Mouse (Mus musculus) lung, postnatal 0 days (tissue): ENCODE data around the gene Sox5. TPM values are rescaled to one million over a fixed set of nuclear protein-coding genes. Genes with fewer than 3 reads are reported as not detected.

Experiments
- ATAC-seq: fragments of 200-750 bp; cut with Nextera tagmentation; 2 replicates; pipeline ENCODE4 v1.8.0; 2017; ENCODE audit warnings: moderate library complexity
- DNase-seq: peaks from one replicate; pipeline ENCODE4 v3.0.0-alpha.2; 2016; ENCODE audit warnings: low spot score
- H3K27ac ChIP-seq: fragments of 300-500 bp; sonication (generic); 2 replicates; pipeline ENCODE4 v1.5.1; 2014; ENCODE audit warnings: antibody characterized with exemption, mild to moderate bottlenecking, low read length, mixed read lengths
- H3K27me3 ChIP-seq: fragments of 300-500 bp; sonication (generic); replicated peaks from 2 replicates; pipeline ENCODE4 v1.6.1; 2014; ENCODE audit warnings: low read length, mixed read lengths; ENCODE audit not compliant: insufficient read depth
- H3K36me3 ChIP-seq: fragments of 300-500 bp; sonication (generic); 2 replicates; pipeline ENCODE4 v1.6.1; 2014; ENCODE audit warnings: low read length, mixed read lengths; ENCODE audit not compliant: insufficient read depth
- H3K4me1 ChIP-seq: fragments of 300-500 bp; sonication (generic); 2 replicates; pipeline ENCODE4 v1.6.1; 2014; ENCODE audit warnings: antibody characterized with exemption, low read depth, low read length, mixed read lengths; ENCODE audit not compliant: insufficient read depth
- H3K4me2 ChIP-seq: fragments of 300-500 bp; sonication (generic); replicated peaks from 2 replicates; pipeline ENCODE4 v1.6.1; 2014; ENCODE audit warnings: low read depth, mild to moderate bottlenecking, low read length, moderate library complexity, mixed read lengths
- H3K4me3 ChIP-seq: fragments of 300-500 bp; sonication (generic); 2 replicates; pipeline ENCODE4 v1.5.1; 2014; ENCODE audit warnings: low read depth, low read length
- H3K9ac ChIP-seq: fragments of 300-500 bp; sonication (generic); replicated peaks from 2 replicates; pipeline ENCODE4 v1.6.1; 2014; ENCODE audit warnings: low read depth, mild to moderate bottlenecking
- H3K9me3 ChIP-seq: fragments of 300-500 bp; sonication (generic); 2 replicates; pipeline ENCODE4 v1.6.1; 2016; ENCODE audit warnings: low read length, mixed read lengths
- CTCF ChIP-seq: IDR thresholded peaks from 2 replicates; pipeline ENCODE4 v1.5.1; 2016; ENCODE audit warnings: antibody characterized with exemption, mild to moderate bottlenecking
- EP300 ChIP-seq: IDR thresholded peaks from 2 replicates; pipeline ENCODE4 v1.6.1; 2016; ENCODE audit warnings: antibody characterized with exemption, mild to moderate bottlenecking, control low read depth
- WGBS: fragments of 180-500 bp; shearing (Covaris S2); extraction: QIAGEN DNeasy Blood & Tissue Kit; methylation state at CpG from one replicate; pipeline ENCODE4 v1.1.7; 2014; 5-methylcytosine and 5-hydroxymethylcytosine counted together
- polyA plus RNA-seq: library from polyadenylated mRNA; unstranded; fragments of >200 nt; fragmentation: Nextera tagmentation; extraction: Ambion mirVana; gene quantifications from 2 replicates; pipeline ENCODE4 v1.2.1, GENCODE M21; 2015

Gene Sox5
- polyA plus RNA-seq, 1 experiment from 2014 or later = 9.8 TPM

DNA sequence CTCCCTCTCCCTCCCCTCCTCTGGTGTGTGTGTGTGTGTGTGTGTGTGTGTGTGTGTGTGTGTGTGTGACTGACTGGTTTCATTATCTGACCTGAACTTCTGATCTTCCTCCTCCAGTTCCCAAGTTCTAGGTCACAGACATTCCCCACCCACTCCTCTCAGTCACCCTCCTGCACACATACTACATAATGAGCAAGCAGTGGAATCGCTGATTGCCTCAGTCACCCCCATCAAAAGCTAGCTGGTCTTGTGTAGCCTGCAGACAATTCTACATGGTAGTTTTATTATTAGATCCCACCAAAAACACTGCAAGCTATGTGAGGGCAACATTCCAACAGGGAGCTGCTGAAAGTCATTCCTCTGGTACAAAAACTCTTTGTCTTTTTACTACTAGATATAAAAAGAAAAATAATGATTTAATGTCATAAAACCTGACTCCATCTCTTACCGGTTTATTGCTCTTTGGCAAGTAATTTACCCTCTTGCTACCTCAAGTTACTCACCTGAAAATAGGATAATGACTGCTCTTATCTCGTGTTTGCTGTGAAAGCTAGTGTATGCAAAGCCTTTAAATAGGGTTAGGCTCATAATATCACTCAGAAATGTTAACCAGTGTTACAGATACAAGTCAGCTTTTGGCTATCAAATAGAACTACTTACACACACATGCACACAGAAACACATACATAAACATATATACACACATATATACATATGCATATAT lies 733.4 kb downstream of the Sox5 start:
- Histone ChIP-seq H3K27ac (no peak overlapping the region), H3K27me3 (no peaks in the 10 kb centered on the region), H3K4me1 (no peaks in the 10 kb centered on the region), H3K4me2 (no peak overlapping the region), H3K9me3 (no peaks in the 10 kb centered on the region), H3K9ac (no peak overlapping the region), H3K4me3 (no peak overlapping the region), H3K36me3 (no peaks in the 10 kb centered on the region)
- no peak for DNase-seq
- ATAC-seq = no peak
- no peak for TF ChIP-seq EP300
- no peak for TF ChIP-seq CTCF
- 70% methylated on average over 3 of the region's 3 CpGs for WGBS

DNA sequence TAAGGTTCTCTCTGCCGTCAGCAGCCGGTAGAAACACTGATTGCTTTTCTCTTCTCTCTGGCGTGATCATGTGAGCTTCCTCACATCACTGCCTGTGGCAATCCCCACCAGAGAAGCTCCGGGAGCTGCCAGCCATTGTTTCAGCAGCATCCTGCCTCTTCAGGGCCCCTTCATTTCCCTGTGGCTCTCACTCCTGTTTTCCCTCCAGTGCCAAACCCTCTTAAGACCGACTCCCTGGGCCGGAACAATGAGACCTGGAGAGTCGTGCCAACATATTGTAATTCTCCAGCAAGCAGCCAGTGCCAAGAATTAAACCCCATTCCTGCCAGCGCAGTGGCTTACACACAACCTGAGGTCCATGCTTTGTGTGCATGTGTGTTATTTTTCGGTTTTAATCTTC lies 736.3 kb downstream of the Sox5 start:
- ATAC-seq = peak; percentile 70
- H3K4me2 ChIP-seq = 0 out of 2 replicates have a peak overlapping the region, but pooled peaks have one; percentile 11
- WGBS = 27% methylated on average over 9 of the region's 9 CpGs

DNA sequence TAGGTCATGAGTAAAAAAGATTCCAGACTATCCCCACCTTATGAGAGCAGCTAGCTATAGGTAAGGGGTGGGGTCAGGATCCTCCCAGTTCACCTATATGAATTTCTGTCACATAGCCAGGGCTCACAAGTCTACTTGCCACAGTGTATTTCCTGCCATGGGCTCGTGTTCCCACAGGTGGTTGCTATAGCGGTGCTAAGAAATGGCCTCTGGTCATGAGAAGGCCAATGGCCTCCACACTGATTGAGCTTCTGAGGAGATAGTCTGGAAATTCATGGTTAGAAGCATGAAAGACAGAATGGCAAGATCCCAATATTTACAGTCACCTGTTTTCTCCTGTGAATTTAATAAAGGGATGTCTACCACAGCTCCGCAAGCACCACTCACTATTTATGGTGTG lies 737.4 kb downstream of the Sox5 start:
- no peaks in the 10 kb centered on the region for H3K27me3 ChIP-seq
- H3K27ac ChIP-seq = no peak overlapping the region
- H3K4me2 ChIP-seq = no peak overlapping the region
- no peak for DNase-seq
- no peaks in the 10 kb centered on the region for H3K4me1 ChIP-seq
- TF ChIP-seq CTCF (no peak), EP300 (no peak)
- no peak overlapping the region for H3K9ac ChIP-seq
- no peaks in the 10 kb centered on the region for H3K9me3 ChIP-seq
- H3K36me3 ChIP-seq = no peaks in the 10 kb centered on the region
- no peak for ATAC-seq
- H3K4me3 ChIP-seq = no peak overlapping the region
- WGBS = 82% methylated on average over 3 of the region's 3 CpGs

More for the DNA sequence above, 736.3 kb downstream of the Sox5 start:
- Histone ChIP-seq H3K4me1 (no peaks in the 10 kb centered on the region), H3K27me3 (no peaks in the 10 kb centered on the region), H3K9me3 (no peaks in the 10 kb centered on the region), H3K36me3 (no peaks in the 10 kb centered on the region), H3K9ac (no peak overlapping the region), H3K4me3 (no peak overlapping the region), H3K27ac (no peak overlapping the region)
- peak; percentile 76 for DNase-seq
- TF ChIP-seq CTCF (no peak), EP300 (no peak)

- H3K4me1 ChIP-seq = no peaks in the 10 kb centered on the region
- DNase-seq (peak; percentile 61), ATAC-seq (0 out of 2 replicates have a peak, but pooled peaks have one; percentile 39)
- no peak overlapping the region for H3K4me3 ChIP-seq
- no peaks in the 10 kb centered on the region for H3K36me3 ChIP-seq
- no peaks in the 10 kb centered on the region for H3K9me3 ChIP-seq
- H3K4me2 ChIP-seq = no peak overlapping the region
- H3K9ac ChIP-seq = no peak overlapping the region
- H3K27me3 ChIP-seq = no peaks in the 10 kb centered on the region
- 47% methylated on average over 5 of the region's 5 CpGs for WGBS
- no peak for TF ChIP-seq CTCF
- TF ChIP-seq EP300 = no peak
- H3K27ac ChIP-seq = no peak overlapping the region; the same call in 1 of the 2 replicates
These were observed 738.8 kb downstream of the Sox5 start for GRCm38 (mm10) chr6:144042936-144043335.

DNA sequence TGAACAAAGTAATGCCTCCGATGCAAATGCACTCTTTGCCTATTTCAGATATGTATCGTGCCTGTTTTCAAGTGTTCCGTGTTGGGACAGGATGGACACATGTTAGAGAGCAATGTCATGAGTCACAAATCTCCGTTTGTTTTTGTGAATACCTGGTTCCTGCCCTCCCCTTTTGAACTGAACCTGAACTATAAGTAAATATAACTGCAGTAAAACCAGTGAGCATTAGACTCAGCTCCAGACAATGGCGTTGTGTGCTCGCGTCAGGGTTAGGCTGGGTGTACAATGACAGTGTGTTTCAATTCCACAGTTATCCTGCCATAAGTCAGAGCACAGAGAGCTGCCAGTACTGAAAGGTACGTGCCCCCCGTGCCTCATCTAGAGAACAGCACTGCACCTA lies 739.8 kb downstream of the Sox5 start:
- Histone ChIP-seq H3K36me3 (no peaks in the 10 kb centered on the region), H3K9me3 (no peaks in the 10 kb centered on the region), H3K4me3 (no peak overlapping the region), H3K27me3 (no peaks in the 10 kb centered on the region), H3K27ac (0 out of 2 replicates have a peak overlapping the region, but pooled peaks have one; percentile 38), H3K9ac (no peak overlapping the region), H3K4me1 (no peaks in the 10 kb centered on the region), H3K4me2 (no peak overlapping the region)
- peak; percentile 39 for ATAC-seq
- DNase-seq = peak; percentile 51
- WGBS = 58% methylated on average over 9 of the region's 9 CpGs
- TF ChIP-seq EP300 (no peak), CTCF (no peak)

- no peak for TF ChIP-seq CTCF
- TF ChIP-seq EP300 = no peak
- ATAC-seq (no peak), DNase-seq (no peak)
- Histone ChIP-seq H3K27me3 (no peaks in the 10 kb centered on the region), H3K9me3 (no peaks in the 10 kb centered on the region), H3K36me3 (no peaks in the 10 kb centered on the region), H3K4me2 (no peak overlapping the region), H3K27ac (no peak overlapping the region), H3K4me1 (no peaks in the 10 kb centered on the region), H3K9ac (no peak overlapping the region), H3K4me3 (no peak overlapping the region)
- WGBS = 55% methylated on average over 5 of the region's 5 CpGs
These were observed 740.6 kb downstream of the Sox5 start for GRCm38 (mm10) chr6:144041188-144041587.
